Mouse (Mus musculus): ENCODE results near the gene Mapre3.

DNA sequence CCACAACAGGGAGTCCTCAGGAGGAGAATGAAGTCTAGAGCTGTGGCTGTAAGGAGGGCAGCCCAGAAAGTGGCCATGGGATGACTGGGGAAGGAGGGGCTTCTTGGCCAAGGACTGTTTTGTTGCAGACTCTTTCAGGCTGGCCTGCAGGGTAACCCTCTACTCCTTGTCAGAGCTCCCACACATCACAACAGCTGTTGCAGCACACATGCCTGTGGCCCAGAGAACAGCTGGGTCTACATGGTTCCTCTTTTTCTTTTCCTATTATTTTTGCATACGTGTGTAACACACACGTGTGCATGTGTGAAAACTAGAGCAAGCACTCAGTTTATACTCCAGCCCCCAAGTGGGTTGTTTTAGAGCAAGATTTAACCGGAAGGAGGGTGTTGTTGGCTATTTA is 52.4 kb downstream of the Mapre3 start:
- no peak for TF ChIP-seq EP300 (optimal IDR thresholded peaks at IDR 0.05)
- TF ChIP-seq CTCF (IDR thresholded peaks at IDR 0.05; ENCODE audit: low read depth): no peak

All from stomach, postnatal 0 days (tissue).